Mouse (Mus musculus) liver, embryonic 14.5 days (tissue): ENCODE data around the gene Lrrc4c.

Experiments
- CTCF ChIP-seq: IDR thresholded peaks from 2 replicates; pipeline ENCODE4 v1.5.1; 2016; ENCODE audit warnings: antibody characterized with exemption, low read depth, control low read depth
- EP300 ChIP-seq: IDR thresholded peaks from 2 replicates; pipeline ENCODE4 v1.6.1; 2016; ENCODE audit warnings: antibody characterized with exemption, low read depth

DNA sequence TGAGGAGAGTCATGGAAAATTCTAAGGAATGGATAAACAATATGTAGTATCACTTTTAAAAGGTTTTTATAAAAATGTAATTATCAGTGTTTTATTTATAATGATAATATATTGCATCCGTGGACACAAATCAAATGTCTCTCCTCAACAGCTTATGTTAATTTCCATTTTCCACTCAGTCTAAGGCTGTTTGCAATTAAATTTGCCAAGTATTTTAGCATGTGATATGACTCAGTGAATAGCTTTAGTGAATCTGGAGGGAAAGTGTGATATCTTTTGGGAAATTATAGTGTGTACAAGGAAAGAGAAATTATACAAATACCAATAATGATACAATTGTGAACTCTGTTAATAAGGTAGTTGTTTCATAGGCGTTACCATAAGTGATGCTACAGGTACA, 1207.1 kb downstream of the Lrrc4c start:
- TF ChIP-seq CTCF (no peak), EP300 (no peak)
